Mouse (Mus musculus): ENCODE results near the gene Ap1s3. TPM values are rescaled to one million over a fixed set of nuclear protein-coding genes. Genes with fewer than 3 reads are reported as not detected.
"Not testable (repeated sequence)": the region's sequence is repeated elsewhere in the genome, so short reads cannot be mapped to it uniquely, and the experiment has no call there.

The Ap1s3 gene
- total and polyA plus RNA-seq, 3 experiments: 0.46 to 1.5 (median 0.59) TPM

- no peak for DNase-seq
Observed at GRCm38 (mm10) chr1:79664911-79665310, 6.9 kb downstream of the Ap1s3 start.

- DNase-seq: no peak
Observed at GRCm38 (mm10) chr1:79659598-79659997, 12.2 kb downstream of the Ap1s3 start.

- no peak for DNase-seq
Observed at GRCm38 (mm10) chr1:79657411-79657810, 14.4 kb downstream of the Ap1s3 start.

GRCm38 (mm10) chr1:79655819-79656555, 15.8 kb downstream of the Ap1s3 start:
- no peak for DNase-seq

- no peak for DNase-seq
Observed at GRCm38 (mm10) chr1:79654948-79655347, 16.8 kb downstream of the Ap1s3 start.

GRCm38 (mm10) chr1:79643411-79644110, 28.2 kb downstream of the Ap1s3 start:
- no peak for DNase-seq

GRCm38 (mm10) chr1:79642680-79643079, 29.1 kb downstream of the Ap1s3 start:
- no peak for DNase-seq

- peak; percentile 6 for DNase-seq
Observed at GRCm38 (mm10) chr1:79641355-79641754, 30.4 kb downstream of the Ap1s3 start.

- peak; percentile 15 for DNase-seq
Observed at GRCm38 (mm10) chr1:79640151-79640550, 31.6 kb downstream of the Ap1s3 start.

GRCm38 (mm10) chr1:79639683-79640082, 32.1 kb downstream of the Ap1s3 start:
- DNase-seq: no peak

GRCm38 (mm10) chr1:79639107-79639506, 32.7 kb downstream of the Ap1s3 start:
- no peak for DNase-seq

GRCm38 (mm10) chr1:79637768-79638167, 34.0 kb downstream of the Ap1s3 start:
- DNase-seq: no peak

- DNase-seq: no peak
Observed at GRCm38 (mm10) chr1:79631521-79631920, 40.3 kb downstream of the Ap1s3 start.

- DNase-seq: no peak
Observed at GRCm38 (mm10) chr1:79629726-79630125, 42.0 kb downstream of the Ap1s3 start.

- DNase-seq: peak; percentile 7
Observed at GRCm38 (mm10) chr1:79626140-79626539, 45.6 kb downstream of the Ap1s3 start.

- no peak for DNase-seq
Observed at GRCm38 (mm10) chr1:79619434-79619833, 52.3 kb downstream of the Ap1s3 start.

- DNase-seq: no peak
Observed at GRCm38 (mm10) chr1:79616492-79616891, 55.3 kb downstream of the Ap1s3 start.

- DNase-seq: no peak
Observed at GRCm38 (mm10) chr1:79614456-79614855, 57.3 kb downstream of the Ap1s3 start.

- DNase-seq: not testable (repeated sequence)
Observed at GRCm38 (mm10) chr1:79611271-79611670, 60.5 kb downstream of the Ap1s3 start.

GRCm38 (mm10) chr1:79608856-79609255, 62.9 kb downstream of the Ap1s3 start:
- not testable (repeated sequence) for DNase-seq

- no peak for DNase-seq
Observed at GRCm38 (mm10) chr1:79602500-79602899, 69.3 kb downstream of the Ap1s3 start.

- no peak for DNase-seq
Observed at GRCm38 (mm10) chr1:79598385-79599178, 73.2 kb downstream of the Ap1s3 start.

Data from adrenal gland, adult 2 months (tissue).